Mouse (Mus musculus) liver, adult 2 months (tissue): ENCODE data around the gene Unk.

Source experiments
- CTCF ChIP-seq: fragments of 200-500 bp; IDR thresholded peaks from 2 replicates; pipeline ENCODE4 v1.5.1; 2011; ENCODE audit warnings: low read depth, low read length, control low read depth
- POLR2A ChIP-seq: fragments of 200-500 bp; IDR thresholded peaks from 2 replicates; pipeline ENCODE4 v1.6.1; 2011; ENCODE audit warnings: low read length, control low read depth; ENCODE audit not compliant: insufficient read depth; ENCODE audit errors: extremely low read depth

DNA sequence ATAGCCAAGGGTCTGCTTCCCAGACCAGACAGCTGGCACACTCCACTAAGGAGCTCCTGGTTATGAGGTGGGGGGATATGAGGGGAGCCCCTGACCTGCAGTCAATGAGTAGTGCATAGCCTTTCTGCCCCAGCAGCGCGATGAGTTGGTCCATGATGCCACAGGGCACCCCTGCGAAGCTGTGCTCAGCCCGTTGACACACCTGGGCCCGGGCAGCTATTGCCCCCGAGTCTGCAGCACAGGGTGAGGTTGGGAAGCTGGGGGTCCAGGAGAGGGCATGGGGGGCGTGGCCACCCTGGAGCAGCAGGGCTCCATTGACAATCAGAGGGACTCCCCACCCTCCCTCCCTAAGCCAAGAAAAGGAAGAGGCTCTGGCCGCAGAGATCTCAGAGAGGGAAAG, 20.0 kb upstream of the Unk start:
- TF ChIP-seq CTCF = no peak
- TF ChIP-seq POLR2A = no peak
